In the genomic region with DNA sequence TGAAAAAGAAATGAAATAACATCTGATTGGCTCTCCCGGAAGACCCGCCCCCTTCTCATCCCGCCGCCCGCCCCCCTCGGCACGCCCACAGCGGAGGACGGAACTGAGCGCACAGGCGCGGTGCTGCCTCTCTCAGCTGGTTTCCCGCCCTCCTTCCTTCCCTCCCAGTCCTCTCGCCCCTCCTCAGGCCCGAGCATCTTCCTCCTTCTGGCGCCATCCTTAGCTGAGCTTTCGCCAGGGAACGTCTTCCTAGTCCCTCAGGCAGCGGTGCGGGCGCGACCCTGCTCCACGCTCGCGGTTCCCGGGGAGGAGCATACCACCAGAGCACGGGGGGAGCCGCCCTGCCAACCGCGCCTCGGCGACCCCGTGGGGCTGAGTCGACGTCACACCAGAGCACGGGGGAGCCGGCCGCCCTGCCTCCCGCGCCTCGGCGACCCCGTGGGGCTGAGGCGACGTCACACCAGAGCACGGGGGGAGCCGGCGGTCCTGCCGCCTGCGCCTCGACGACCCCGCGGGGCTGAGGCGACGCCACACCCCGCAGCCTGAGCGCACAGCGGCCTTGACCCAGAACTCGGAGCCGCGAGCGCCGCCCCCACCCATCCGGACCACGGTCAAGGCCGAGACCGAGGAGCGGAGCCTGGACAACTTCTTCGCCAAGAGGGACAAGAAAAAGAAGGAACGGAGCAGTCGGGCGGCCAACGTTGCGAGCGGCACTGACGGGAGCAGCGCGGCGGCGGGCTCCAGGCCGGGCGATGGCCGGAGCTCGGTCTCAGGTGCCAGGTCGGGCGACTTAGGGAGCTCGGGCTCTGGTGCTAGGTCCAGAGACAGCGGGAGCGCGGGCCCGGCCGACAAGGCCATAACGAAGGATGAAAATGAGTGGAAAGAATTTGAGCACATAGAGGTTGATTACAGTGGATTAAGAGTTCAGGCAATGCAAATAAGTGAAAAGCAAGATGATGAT, we compare ENCODE assay signal across 13 mouse cellular contexts. TPM values are rescaled to one million over a fixed set of nuclear protein-coding genes. Genes with fewer than 3 reads are reported as not detected.
DNase-seq lines count a peak whose midpoint lies in the region; ATAC-seq and TF ChIP-seq lines count a peak whose summit lies in the region.
"Not testable (repeated sequence)": the region's sequence is repeated elsewhere in the genome, so short reads cannot be mapped to it uniquely, and the experiment has no call there.
"Had no signal": no experiment of that assay in that cellular context is flagged by ENCODE, and none has a peak within 500 bp of the region (broad histone marks: within the 10 kb centered on the region; RNA-seq: fewer than 3 reads in every experiment).

No protein-coding gene starts in this region.

- H3K4me1 ChIP-seq in ES-Bruce4 (ENCODE audit: control insufficient read depth, insufficient read depth, low read length); embryonic facial prominence, embryonic 15.5 days; heart, embryonic 10.5 days; hindbrain, embryonic 14.5 days (replicated peaks; ENCODE audit: control insufficient read depth, insufficient read depth, low read length); limb, embryonic 10.5 days; liver, postnatal 0 days (ENCODE audit: insufficient read depth); midbrain, embryonic 15.5 days; stomach, embryonic 16.5 days (ENCODE audit: control insufficient read depth, insufficient read depth, low read length): not testable (repeated sequence)

- not testable (repeated sequence) for H3K4me2 ChIP-seq in embryonic facial prominence, embryonic 15.5 days (replicated peaks); hindbrain, embryonic 14.5 days (replicated peaks); liver, postnatal 0 days (ENCODE audit: low read depth, low read length); midbrain, embryonic 15.5 days; stomach, embryonic 16.5 days (ENCODE audit: low read depth, low read length)

- ATAC-seq in embryonic facial prominence, embryonic 15.5 days (ENCODE audit: insufficient number of reproducible peaks, low FRiP score, low TSS enrichment, low read depth), result peak; percentile 86
- peak; percentile 77 for ATAC-seq in hindbrain, embryonic 14.5 days (ENCODE audit: low FRiP score)
- ATAC-seq in liver, postnatal 0 days, result peak; percentile 61
- peak; percentile 84 for ATAC-seq in midbrain, embryonic 15.5 days (replicated peaks)
- peak; percentile 88 for ATAC-seq in stomach, embryonic 16.5 days (ENCODE audit: insufficient read depth, low FRiP score)

- peak overlapping the region; percentile 28 for H3K4me3 ChIP-seq in ES-Bruce4 (ENCODE audit: low read depth, low read length)
- H3K4me3 ChIP-seq in embryonic facial prominence, embryonic 15.5 days (replicated peaks); heart, embryonic 10.5 days; hindbrain, embryonic 14.5 days (replicated peaks; ENCODE audit: low read length); limb, embryonic 10.5 days; liver, postnatal 0 days (ENCODE audit: low read depth, low read length); midbrain, embryonic 15.5 days; stomach, embryonic 16.5 days (replicated peaks; ENCODE audit: low read length): not testable (repeated sequence)

- peak; percentile 72 for DNase-seq in heart, embryonic 10.5 days (ENCODE audit: low spot score)
- DNase-seq in hindbrain, embryonic 14.5 days (ENCODE audit: low spot score); liver, postnatal 0 days: not testable (repeated sequence)
- DNase-seq in limb, embryonic 10.5 days (ENCODE audit: low spot score), result peak; percentile 29

- 61% methylated on average over 81 of the region's 94 CpGs for WGBS in embryonic facial prominence, embryonic 15.5 days
- 48% methylated on average over 78 of the region's 94 CpGs for WGBS in heart, embryonic 10.5 days
- WGBS in hindbrain, embryonic 14.5 days, result 63% methylated on average over 56 of the region's 94 CpGs
- 53% methylated on average over 78 of the region's 94 CpGs for whole genome bisulfite sequencing in limb, embryonic 10.5 days
- WGBS in liver, postnatal 0 days (ENCODE audit: insufficient replicate concordance), result 60% methylated on average over 56 of the region's 94 CpGs
- WGBS in midbrain, embryonic 15.5 days, result 66% methylated on average over 73 of the region's 94 CpGs
- WGBS in stomach, embryonic 16.5 days, result 48% methylated on average over 64 of the region's 94 CpGs

- not testable (repeated sequence) for H3K36me3 ChIP-seq in ES-Bruce4 (ENCODE audit: control insufficient read depth, insufficient read depth, low read length, poor library complexity, severe bottlenecking); embryonic facial prominence, embryonic 15.5 days; heart, embryonic 10.5 days; hindbrain, embryonic 14.5 days (replicated peaks; ENCODE audit: control insufficient read depth, insufficient read depth); limb, embryonic 10.5 days; liver, postnatal 0 days (replicated peaks; ENCODE audit: insufficient read depth, low read length); midbrain, embryonic 15.5 days (replicated peaks); stomach, embryonic 16.5 days (ENCODE audit: control insufficient read depth, insufficient read depth, low read length)

- H3K9me3 ChIP-seq in ES-Bruce4 (replicated peaks; ENCODE audit: control insufficient read depth, insufficient read depth, low read length, poor library complexity, severe bottlenecking), result peaks cover 21% of the 10 kb centered on the region
- H3K9me3 ChIP-seq in embryonic facial prominence, embryonic 15.5 days (replicated peaks), result peaks cover 32% of the 10 kb centered on the region
- peaks cover 36% of the 10 kb centered on the region for H3K9me3 ChIP-seq in heart, embryonic 10.5 days
- H3K9me3 ChIP-seq in hindbrain, embryonic 14.5 days (ENCODE audit: control insufficient read depth, low read length), result peaks cover 53% of the 10 kb centered on the region
- peaks cover 28% of the 10 kb centered on the region for H3K9me3 ChIP-seq in limb, embryonic 10.5 days (replicated peaks)
- H3K9me3 ChIP-seq in liver, postnatal 0 days (ENCODE audit: low read length), result peaks cover 12% of the 10 kb centered on the region
- H3K9me3 ChIP-seq in midbrain, embryonic 15.5 days, result peaks cover 34% of the 10 kb centered on the region
- peaks cover 19% of the 10 kb centered on the region for H3K9me3 ChIP-seq in stomach, embryonic 16.5 days (replicated peaks; ENCODE audit: control insufficient read depth, low read length)

- not testable (repeated sequence) for TF ChIP-seq EP300 in ES-Bruce4 (IDR thresholded peaks at IDR 0.05; ENCODE audit: insufficient read depth, low read depth, low read length); liver, postnatal 0 days (IDR thresholded peaks at IDR 0.05; ENCODE audit: low read depth)

- peak overlapping the region; percentile 38 for H3K9ac ChIP-seq in ES-Bruce4 (ENCODE audit: low read depth, poor library complexity, severe bottlenecking)
- not testable (repeated sequence) for H3K9ac ChIP-seq in embryonic facial prominence, embryonic 15.5 days; hindbrain, embryonic 14.5 days; liver, postnatal 0 days (replicated peaks); midbrain, embryonic 15.5 days; stomach, embryonic 16.5 days (ENCODE audit: low read length)

- H3K27me3 ChIP-seq in ES-Bruce4 (ENCODE audit: control insufficient read depth, insufficient read depth, low read length, poor library complexity, severe bottlenecking), result peaks cover 10% of the 10 kb centered on the region
- H3K27me3 ChIP-seq in embryonic facial prominence, embryonic 15.5 days; heart, embryonic 10.5 days (ENCODE audit: insufficient read depth, poor library complexity, severe bottlenecking); hindbrain, embryonic 14.5 days (ENCODE audit: control insufficient read depth, insufficient read depth, low read length); limb, embryonic 10.5 days (ENCODE audit: low read depth, poor library complexity, severe bottlenecking); liver, postnatal 0 days (ENCODE audit: insufficient read depth, low read length); midbrain, embryonic 15.5 days (replicated peaks); stomach, embryonic 16.5 days (ENCODE audit: control insufficient read depth, insufficient read depth, low read length): not testable (repeated sequence)

- not testable (repeated sequence) for TF ChIP-seq CTCF in ES-Bruce4 (IDR thresholded peaks at IDR 0.05; ENCODE audit: low read depth, low read length); liver, postnatal 0 days (IDR thresholded peaks at IDR 0.05; ENCODE audit: low read depth)

- not testable (repeated sequence) for H3K27ac ChIP-seq in ES-Bruce4 (ENCODE audit: insufficient read depth, low read length); embryonic facial prominence, embryonic 15.5 days (replicated peaks); heart, embryonic 10.5 days; hindbrain, embryonic 14.5 days; limb, embryonic 10.5 days; liver, postnatal 0 days (ENCODE audit: low read depth); midbrain, embryonic 15.5 days; stomach, embryonic 16.5 days (ENCODE audit: low read length)

- not testable (repeated sequence) for TF ChIP-seq POLR2A in ES-Bruce4 (IDR thresholded peaks at IDR 0.05; ENCODE audit: insufficient read depth, low read length)

RNA-seq across cellular contexts. Expression of a gene that starts 26.2 kb away (rescaled TPM):
- polyA plus RNA-seq in ES-Bruce4 (2011; ENCODE audit: insufficient read depth, insufficient read length, low read depth, missing spikeins), result 21.3 and 23.7 TPM in 2 replicates
- polyA plus RNA-seq in embryonic facial prominence, embryonic 15.5 days (2015; fragmentation: Nextera tagmentation; extraction: Ambion mirVana), result 1.8 and 2.3 TPM in 2 replicates
- 4.7 and 5.3 TPM in 2 replicates for polyA plus RNA-seq in heart, embryonic 10.5 days (2016; fragmentation: Nextera tagmentation; extraction: Ambion mirVana)
- 3.7 and 3.8 TPM in 2 replicates for polyA plus RNA-seq in hindbrain, embryonic 14.5 days (2014; fragmentation: Nextera tagmentation; extraction: Ambion mirVana)
- 4.9 and 5.1 TPM in 2 replicates for polyA plus RNA-seq in limb, embryonic 10.5 days (2016; fragmentation: Nextera tagmentation; extraction: Ambion mirVana)
- polyA plus RNA-seq in liver, postnatal 0 days (2015; fragmentation: Nextera tagmentation; extraction: Ambion mirVana), result 1.0 and 1.2 TPM in 2 replicates
- polyA plus RNA-seq in midbrain, embryonic 15.5 days (2015; fragmentation: Nextera tagmentation; extraction: Ambion mirVana), result 1.6 and 1.8 TPM in 2 replicates
- 1.9 and 2.7 TPM in 2 replicates for polyA plus RNA-seq in stomach, embryonic 16.5 days (2015; fragmentation: Nextera tagmentation; extraction: Ambion mirVana)

RNA-seq across cellular contexts. Expression of a gene that starts 26.8 kb away (rescaled TPM):
- polyA plus RNA-seq in ES-Bruce4 (2011; ENCODE audit: insufficient read depth, insufficient read length, low read depth, missing spikeins), result 35.1 and 39.3 TPM in 2 replicates
- 0.05 TPM in 1 of 2 replicates, not detected in the other for polyA plus RNA-seq in embryonic facial prominence, embryonic 15.5 days (2015; fragmentation: Nextera tagmentation; extraction: Ambion mirVana)
- polyA plus RNA-seq in heart, embryonic 10.5 days (2016; fragmentation: Nextera tagmentation; extraction: Ambion mirVana), result 0.09 and 0.11 TPM in 2 replicates
- 0.14 and 0.19 TPM in 2 replicates for polyA plus RNA-seq in hindbrain, embryonic 14.5 days (2014; fragmentation: Nextera tagmentation; extraction: Ambion mirVana)
- 0.09 and 0.10 TPM in 2 replicates for polyA plus RNA-seq in limb, embryonic 10.5 days (2016; fragmentation: Nextera tagmentation; extraction: Ambion mirVana)
- not detected in 2 replicates for polyA plus RNA-seq in liver, postnatal 0 days (2015; fragmentation: Nextera tagmentation; extraction: Ambion mirVana)
- 0.10 and 0.15 TPM in 2 replicates for polyA plus RNA-seq in midbrain, embryonic 15.5 days (2015; fragmentation: Nextera tagmentation; extraction: Ambion mirVana)
- polyA plus RNA-seq in stomach, embryonic 16.5 days (2015; fragmentation: Nextera tagmentation; extraction: Ambion mirVana), result not detected in 2 replicates
- polyA plus RNA-seq: gonadal fat pad, adult 2 months; large intestine, adult 2 months; lung, adult 2 months; small intestine, adult 2 months; thymus, adult 2 months had no signal

Comparison
In these comparisons a context has a peak if more than half of its experiments do, and no peak if none do; other contexts are left out.
1. RNA of a gene that starts 26.8 kb away (polyA plus RNA-seq): 35.1 to 39.3 TPM in ES-Bruce4; 0.14 to 0.19 TPM in hindbrain, embryonic 14.5 days, 0.10 to 0.15 TPM in midbrain, embryonic 15.5 days, 0.09 to 0.11 TPM in heart, embryonic 10.5 days, 0.09 to 0.10 TPM in limb, embryonic 10.5 days, 0.05 TPM in embryonic facial prominence, embryonic 15.5 days, not detected in liver, postnatal 0 days and not detected in stomach, embryonic 16.5 days; every median in the first group is over 10 times any median in the second.
2. Peak in every context shown above with its lines, with median percentiles within 50 percentile points of each other: ATAC-seq.